Mouse (Mus musculus): ENCODE measurements around the gene Wfdc5.

DNA sequence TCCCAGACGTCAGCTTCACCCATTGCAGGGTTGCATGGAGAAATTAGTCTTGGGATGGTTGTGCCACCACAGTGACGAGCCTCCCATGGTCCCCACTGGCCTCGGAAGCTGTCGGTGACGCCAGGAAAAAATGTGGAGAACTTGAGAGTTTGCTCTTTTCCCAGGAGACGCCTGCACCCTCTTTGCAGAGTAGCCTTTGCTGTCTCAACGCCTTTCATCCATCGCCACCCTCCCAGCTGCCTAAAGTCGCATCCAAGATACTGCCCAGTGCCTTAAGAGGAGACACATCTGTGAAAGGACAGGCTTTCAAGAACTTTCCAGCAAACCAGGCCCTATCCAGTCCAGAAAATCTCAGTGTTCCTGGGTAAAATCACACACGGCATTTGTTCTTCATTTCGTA lies 30.2 kb downstream of the Wfdc5 start:
- TF ChIP-seq TAL1 (IDR thresholded peaks at IDR 0.05; ENCODE audit: low read length): no peak
- TF ChIP-seq GATA1 (IDR thresholded peaks at IDR 0.05; ENCODE audit: low read length): no peak

Measured in erythroblast, embryonic 14.5 days (primary cell).